Mouse (Mus musculus): ENCODE results near the gene Ddx23.

Ddx23 gene

GRCm38 (mm10) chr15:98632107-98632744, 30.5 kb downstream of the Ddx23 start:
- DNase-seq = peak; percentile 79 to 86

GRCm38 (mm10) chr15:98631493-98631892, 31.2 kb downstream of the Ddx23 start:
- DNase-seq = peak; percentile 90 to 92

- no peak for DNase-seq
These were observed 32.2 kb downstream of the Ddx23 start, which contains the start of gene Cacnb3 for GRCm38 (mm10) chr15:98630540-98630939. TSS of gene Cacnb3 (plus strand) at chr15:98630840.

- DNase-seq = no peak
These were observed 33.2 kb downstream of the Ddx23 start for GRCm38 (mm10) chr15:98629464-98629863.

- peak in 1 of 2 experiments; percentile 53 for DNase-seq
These were observed 34.0 kb downstream of the Ddx23 start for GRCm38 (mm10) chr15:98628589-98629254.

GRCm38 (mm10) chr15:98626487-98627212, 36.0 kb downstream of the Ddx23 start:
- DNase-seq = no peak

- no peak for DNase-seq
These were observed 36.6 kb downstream of the Ddx23 start for GRCm38 (mm10) chr15:98626078-98626477.

GRCm38 (mm10) chr15:98623361-98623821, 39.3 kb downstream of the Ddx23 start:
- DNase-seq = no peak

GRCm38 (mm10) chr15:98622721-98623120, 40.0 kb downstream of the Ddx23 start:
- no peak for DNase-seq

- peak in 1 of 2 experiments; percentile 30 for DNase-seq
These were observed 40.5 kb downstream of the Ddx23 start for GRCm38 (mm10) chr15:98622199-98622598.

GRCm38 (mm10) chr15:98617176-98617537, 45.5 kb downstream of the Ddx23 start:
- DNase-seq = peak; percentile 86

GRCm38 (mm10) chr15:98616362-98617175, 46.1 kb downstream of the Ddx23 start:
- peak in 1 of 2 experiments; percentile 45 for DNase-seq

- DNase-seq = no peak
These were observed 46.9 kb downstream of the Ddx23 start for GRCm38 (mm10) chr15:98615751-98616150.

- peak in 1 of 2 experiments; percentile 39 for DNase-seq
These were observed 47.7 kb downstream of the Ddx23 start for GRCm38 (mm10) chr15:98614971-98615370.

- peak; percentile 49 to 62 for DNase-seq
These were observed 48.1 kb downstream of the Ddx23 start for GRCm38 (mm10) chr15:98614551-98614950.

GRCm38 (mm10) chr15:98612229-98612628, 50.5 kb downstream of the Ddx23 start:
- no peak for DNase-seq

- DNase-seq = no peak
These were observed 52.5 kb downstream of the Ddx23 start for GRCm38 (mm10) chr15:98610131-98610633.

GRCm38 (mm10) chr15:98609331-98610130, 53.2 kb downstream of the Ddx23 start, which contains the start of gene Adcy6:
TSS of gene Adcy6 (minus strand) at chr15:98610076.
- peak; percentile 88 to 94 for DNase-seq

- peak; percentile 51 to 70 for DNase-seq
These were observed 53.9 kb downstream of the Ddx23 start for GRCm38 (mm10) chr15:98608784-98609250.

GRCm38 (mm10) chr15:98608058-98608783, 54.5 kb downstream of the Ddx23 start:
- peak in 1 of 2 experiments; percentile 44 for DNase-seq

GRCm38 (mm10) chr15:98607557-98607956, 55.1 kb downstream of the Ddx23 start:
- peak; percentile 78 to 85 for DNase-seq
